Comparison of ENCODE assay signal across 9 mouse cellular contexts in genomic region chr7:98348043-98348442, GRCm38 (mm10). TPM values are rescaled to one million over a fixed set of nuclear protein-coding genes. Genes with fewer than 3 reads are reported as not detected.
DNase-seq lines count a peak whose midpoint lies in the region; ATAC-seq lines count a peak whose summit lies in the region.
"Had no signal": no experiment of that assay in that cellular context is flagged by ENCODE, and none has a peak within 500 bp of the region (broad histone marks: within the 10 kb centered on the region; RNA-seq: fewer than 3 reads in every experiment).

No protein-coding gene starts in this region.

- H3K36me3 ChIP-seq in forebrain, embryonic 10.5 days (replicated peaks), result peaks cover 39% of the 10 kb centered on the region
- peaks cover 28% of the 10 kb centered on the region for H3K36me3 ChIP-seq in forebrain, embryonic 12.5 days (replicated peaks)
- H3K36me3 ChIP-seq in embryonic facial prominence, embryonic 10.5 days (replicated peaks), result peaks cover 42% of the 10 kb centered on the region

- peaks cover 8% of the 10 kb centered on the region for H3K27me3 ChIP-seq in forebrain, embryonic 10.5 days (ENCODE audit: poor library complexity, severe bottlenecking)
- H3K27me3 ChIP-seq in forebrain, embryonic 12.5 days, result peaks cover 5% of the 10 kb centered on the region; the same call in 1 of the 2 replicates
- peaks cover 16% of the 10 kb centered on the region for H3K27me3 ChIP-seq in embryonic facial prominence, embryonic 10.5 days (replicated peaks; ENCODE audit: low read depth, poor library complexity, severe bottlenecking)

- no peak for ATAC-seq in forebrain, embryonic 12.5 days (ENCODE audit: low FRiP score)
- peak; percentile 67 for ATAC-seq in inflammation-experienced regulatory T-cells, adult 6 months

- peak; percentile 59 for DNase-seq in forebrain, embryonic 10.5 days (ENCODE audit: extremely low spot score, low spot score)
- peak; percentile 77 for DNase-seq in 3T3-L1 (ENCODE audit: low read depth, low spot score)
- peak; percentile 58 for DNase-seq in adrenal gland, adult 2 months
- peak; percentile 75 for DNase-seq in embryonic facial prominence, embryonic 10.5 days (ENCODE audit: low spot score)
- DNase-seq in lung, adult 18-20 months, result peak; percentile 63 to 75
- peak; percentile 64 for DNase-seq in right cerebral cortex, postnatal 14 days

- no peak overlapping the region for H3K4me3 ChIP-seq in forebrain, embryonic 10.5 days
- H3K4me3 ChIP-seq in forebrain, embryonic 12.5 days (replicated peaks), result no peak overlapping the region
- H3K4me3 ChIP-seq in embryonic facial prominence, embryonic 10.5 days, result no peak overlapping the region

- H3K9me3 ChIP-seq in forebrain, embryonic 10.5 days, result no peaks in the 10 kb centered on the region
- no peaks in the 10 kb centered on the region for H3K9me3 ChIP-seq in forebrain, embryonic 12.5 days
- H3K9me3 ChIP-seq in embryonic facial prominence, embryonic 10.5 days, result no peaks in the 10 kb centered on the region

- no peaks in the 10 kb centered on the region for H3K4me1 ChIP-seq in forebrain, embryonic 10.5 days
- H3K4me1 ChIP-seq in forebrain, embryonic 12.5 days, result no peaks in the 10 kb centered on the region
- peaks cover 9% of the 10 kb centered on the region; the same call in 1 of the 2 replicates for H3K4me1 ChIP-seq in embryonic facial prominence, embryonic 10.5 days

- 69% methylated on average over 7 of the region's 7 CpGs for WGBS in forebrain, embryonic 10.5 days
- 68% methylated on average over 7 of the region's 7 CpGs for WGBS in forebrain, embryonic 12.5 days
- WGBS in embryonic facial prominence, embryonic 10.5 days, result 65% methylated on average over 7 of the region's 7 CpGs

- H3K27ac ChIP-seq in forebrain, embryonic 10.5 days, result no peak overlapping the region
- H3K27ac ChIP-seq in forebrain, embryonic 12.5 days, result no peak overlapping the region
- no peak overlapping the region for H3K27ac ChIP-seq in embryonic facial prominence, embryonic 10.5 days (replicated peaks)

- no peak overlapping the region for H3K9ac ChIP-seq in forebrain, embryonic 12.5 days

- H3K4me2 ChIP-seq in forebrain, embryonic 12.5 days, result no peak overlapping the region

RNA-seq across cellular contexts. Expression of gene Tsku, which starts 13.1 kb away (rescaled TPM):
- 8.7 and 9.3 TPM in 2 replicates for polyA plus RNA-seq in forebrain, embryonic 10.5 days (2016; fragmentation: Nextera tagmentation; extraction: Ambion mirVana)
- polyA plus RNA-seq in forebrain, embryonic 12.5 days (2016; fragmentation: Nextera tagmentation; extraction: Ambion mirVana), result 6.5 and 7.7 TPM in 2 replicates
- 10 to 100 TPM; 22.4 to 41.5 TPM for total RNA-seq in adrenal gland, adult 2 months (2021)
- polyA plus RNA-seq in adrenal gland, adult 2 months (2012; rRNA removed), result 52.3 and 58.9 TPM in 2 replicates
- 9.7 and 10.9 TPM in 2 replicates for polyA plus RNA-seq in embryonic facial prominence, embryonic 10.5 days (2016; fragmentation: Nextera tagmentation; extraction: Ambion mirVana)
- not detected for polyA plus RNA-seq in inflammation-experienced regulatory T-cells, adult 6 months (2017; shearing (Covaris generic))
- total RNA-seq: hematopoietic stem cell, adult 5-6 weeks had no signal

RNA-seq across cellular contexts. Expression of gene Acer3, which starts 27.0 kb away (rescaled TPM):
- 22.3 and 22.4 TPM in 2 replicates for polyA plus RNA-seq in forebrain, embryonic 10.5 days (2016; fragmentation: Nextera tagmentation; extraction: Ambion mirVana)
- polyA plus RNA-seq in forebrain, embryonic 12.5 days (2016; fragmentation: Nextera tagmentation; extraction: Ambion mirVana), result 10.6 and 11.7 TPM in 2 replicates
- total RNA-seq in adrenal gland, adult 2 months (2021), result 10 to 100 TPM; 10.7 to 22.0 TPM
- 1.2 and 1.3 TPM in 2 replicates for polyA plus RNA-seq in adrenal gland, adult 2 months (2012; rRNA removed)
- 18.0 and 21.3 TPM in 2 replicates for polyA plus RNA-seq in embryonic facial prominence, embryonic 10.5 days (2016; fragmentation: Nextera tagmentation; extraction: Ambion mirVana)
- polyA plus RNA-seq in inflammation-experienced regulatory T-cells, adult 6 months (2017; shearing (Covaris generic)), result 10 to 100 TPM; 14.5 to 20.5 (median 15.5) TPM
